Mouse (Mus musculus): ENCODE data around the gene Taf11. TPM values are rescaled to one million over a fixed set of nuclear protein-coding genes. Genes with fewer than 3 reads are reported as not detected.

Taf11 gene
- 10 to 100 TPM; 39.5 to 43.6 TPM for total RNA-seq (2021)
- long read RNA-seq, experiment 1, transcript Taf11-201 (5 exons, 1,220 nt), result major isoform, 12 of 16 reads
- long read RNA-seq, experiment 1, partial matches to known transcripts, result 2 of 16 reads
- long read RNA-seq, experiment 1, other reads (novel, unspliced or antisense), result 2 of 16 reads
- long read RNA-seq, experiment 2, transcript Taf11-201 (5 exons, 1,220 nt), result major isoform, 47 of 53 reads
- long read RNA-seq, experiment 2, partial matches to known transcripts, result 0 of 53 reads
- long read RNA-seq, experiment 2, other reads (novel, unspliced or antisense), result 3 of 53 reads

- DNase-seq (ENCODE audit: low spot score in 2 of 2), result no peak
Observed at GRCm38 (mm10) chr17:27909622-27910500, at the start of gene Taf11. Gene Taf11, minus strand, starts transcription at chr17:27909844.

- DNase-seq (ENCODE audit: low spot score in 2 of 2), result no peak
Observed at GRCm38 (mm10) chr17:27957649-27958048, 48.0 kb upstream of the Taf11 start.

GRCm38 (mm10) chr17:27954629-27955402 lies 45.2 kb upstream of the Taf11 start:
- DNase-seq (ENCODE audit: low spot score in 2 of 2), result no peak

- no peak for DNase-seq (ENCODE audit: low spot score in 2 of 2)
Observed at GRCm38 (mm10) chr17:27953136-27953535, 43.5 kb upstream of the Taf11 start.

GRCm38 (mm10) chr17:27947155-27947554 lies 37.5 kb upstream of the Taf11 start:
- no peak for DNase-seq (ENCODE audit: low spot score in 2 of 2)

- no peak for DNase-seq (ENCODE audit: low spot score in 2 of 2)
Observed at GRCm38 (mm10) chr17:27946371-27946770, 36.7 kb upstream of the Taf11 start.

- no peak for DNase-seq (ENCODE audit: low spot score in 2 of 2)
Observed at GRCm38 (mm10) chr17:27945546-27946216, 36.0 kb upstream of the Taf11 start.

GRCm38 (mm10) chr17:27942131-27942530 lies 32.5 kb upstream of the Taf11 start:
- no peak for DNase-seq (ENCODE audit: low spot score in 2 of 2)

- DNase-seq (ENCODE audit: low spot score in 2 of 2), result no peak
Observed at GRCm38 (mm10) chr17:27941698-27942097, 32.1 kb upstream of the Taf11 start.

- no peak for DNase-seq (ENCODE audit: low spot score in 2 of 2)
Observed at GRCm38 (mm10) chr17:27941178-27941577, 31.5 kb upstream of the Taf11 start.

- no peak for DNase-seq (ENCODE audit: low spot score in 2 of 2)
Observed at GRCm38 (mm10) chr17:27940352-27940751, 30.7 kb upstream of the Taf11 start.

- DNase-seq (ENCODE audit: low spot score in 2 of 2), result no peak
Observed at GRCm38 (mm10) chr17:27939028-27939427, 29.4 kb upstream of the Taf11 start.

- no peak for DNase-seq (ENCODE audit: low spot score in 2 of 2)
Observed at GRCm38 (mm10) chr17:27938121-27938754, 28.6 kb upstream of the Taf11 start.

- DNase-seq (ENCODE audit: low spot score in 2 of 2), result no peak
Observed at GRCm38 (mm10) chr17:27937054-27937615, 27.5 kb upstream of the Taf11 start.

GRCm38 (mm10) chr17:27935091-27935490 lies 25.4 kb upstream of the Taf11 start:
- DNase-seq (ENCODE audit: low spot score in 2 of 2), result no peak

- no peak for DNase-seq (ENCODE audit: low spot score in 2 of 2)
Observed at GRCm38 (mm10) chr17:27934136-27934910, 24.7 kb upstream of the Taf11 start.

- DNase-seq (ENCODE audit: low spot score in 2 of 2), result no peak
Observed at GRCm38 (mm10) chr17:27931826-27932225, 22.2 kb upstream of the Taf11 start.

GRCm38 (mm10) chr17:27930291-27930690 lies 20.6 kb upstream of the Taf11 start:
- no peak for DNase-seq (ENCODE audit: low spot score in 2 of 2)

- DNase-seq (ENCODE audit: low spot score in 2 of 2), result no peak
Observed at GRCm38 (mm10) chr17:27925504-27925903, 15.9 kb upstream of the Taf11 start.

Measured in adrenal gland, postnatal 4 days (tissue).